Mouse (Mus musculus): ENCODE results near the gene Jpt2. TPM values are rescaled to one million over a fixed set of nuclear protein-coding genes. Genes with fewer than 3 reads are reported as not detected.

Gene Jpt2
- polyA plus RNA-seq, 1 experiment from 2014 or later: 125 TPM

GRCm38 (mm10) chr17:24894995-24895547 is 65.4 kb downstream of the Jpt2 start, which contains the start of the genes Eme2 and Mrps34:
Eme2 (minus strand) TSS chr17:24895087.
Mrps34 (plus strand) TSS chr17:24895116.
- peak within 1 kb of the TSS; percentile 85 for H3K9ac ChIP-seq (ENCODE audit: low read length)
- peak within 1 kb of the TSS; percentile 97 for H3K4me3 ChIP-seq (ENCODE audit: low read depth, low read length)
- peak within 1 kb of the TSS; percentile 83 for H3K4me2 ChIP-seq (ENCODE audit: low read length)
- H3K9me3 ChIP-seq (ENCODE audit: control insufficient read depth, low read length): no peaks in the 10 kb centered on the region
- ATAC-seq (replicated peaks; ENCODE audit: low FRiP score, low TSS enrichment, low read depth) (peak; percentile 47), DNase-seq (ENCODE audit: low spot score) (peak; percentile 93)
- WGBS: under 1% methylated on average over 62 of the region's 62 CpGs
- peaks cover 27% of the 10 kb centered on the region for H3K4me1 ChIP-seq (replicated peaks; ENCODE audit: control insufficient read depth, insufficient read depth, low read length)
- peak within 1 kb of the TSS; percentile 69 for H3K27ac ChIP-seq (ENCODE audit: low read depth)
- peaks cover 67% of the 10 kb centered on the region for H3K36me3 ChIP-seq (ENCODE audit: control insufficient read depth, insufficient read depth, low read length)
- no peaks in the 10 kb centered on the region for H3K27me3 ChIP-seq (replicated peaks; ENCODE audit: control insufficient read depth, insufficient read depth, low read length)

- WGBS: 11% methylated on average over 31 of the region's 31 CpGs
- H3K4me2 ChIP-seq (ENCODE audit: low read length): peak overlapping the region; percentile 83
- DNase-seq (ENCODE audit: low spot score) (no peak), ATAC-seq (replicated peaks; ENCODE audit: low FRiP score, low TSS enrichment, low read depth) (no peak)
- H3K27ac ChIP-seq (ENCODE audit: low read depth): peak overlapping the region; percentile 69; the same call in 1 of the 2 replicates
- peaks cover 27% of the 10 kb centered on the region for H3K4me1 ChIP-seq (replicated peaks; ENCODE audit: control insufficient read depth, insufficient read depth, low read length)
- H3K9me3 ChIP-seq (ENCODE audit: control insufficient read depth, low read length): no peaks in the 10 kb centered on the region
- H3K36me3 ChIP-seq (ENCODE audit: control insufficient read depth, insufficient read depth, low read length): peaks cover 67% of the 10 kb centered on the region
- H3K27me3 ChIP-seq (replicated peaks; ENCODE audit: control insufficient read depth, insufficient read depth, low read length): no peaks in the 10 kb centered on the region
- H3K4me3 ChIP-seq (ENCODE audit: low read depth, low read length): peak overlapping the region; percentile 97
- peak overlapping the region; percentile 85 for H3K9ac ChIP-seq (ENCODE audit: low read length)
Observed at GRCm38 (mm10) chr17:24894061-24894994, 66.2 kb downstream of the Jpt2 start.

- Histone ChIP-seq H3K4me3 (ENCODE audit: low read depth, low read length) (no peak overlapping the region), H3K36me3 (ENCODE audit: control insufficient read depth, insufficient read depth, low read length) (peaks cover 62% of the 10 kb centered on the region), H3K27me3 (replicated peaks; ENCODE audit: control insufficient read depth, insufficient read depth, low read length) (no peaks in the 10 kb centered on the region), H3K4me1 (replicated peaks; ENCODE audit: control insufficient read depth, insufficient read depth, low read length) (peaks cover 27% of the 10 kb centered on the region), H3K4me2 (ENCODE audit: low read length) (no peak overlapping the region), H3K9ac (ENCODE audit: low read length) (no peak overlapping the region), H3K9me3 (ENCODE audit: control insufficient read depth, low read length) (no peaks in the 10 kb centered on the region), H3K27ac (ENCODE audit: low read depth) (no peak overlapping the region)
- WGBS: 92% methylated on average over 2 of the region's 2 CpGs
- ATAC-seq (replicated peaks; ENCODE audit: low FRiP score, low TSS enrichment, low read depth): no peak
- DNase-seq (ENCODE audit: low spot score): no peak
Observed at GRCm38 (mm10) chr17:24893276-24893675, 67.2 kb downstream of the Jpt2 start.

- Histone ChIP-seq H3K4me2 (ENCODE audit: low read length) (no peak overlapping the region), H3K27ac (ENCODE audit: low read depth) (no peak overlapping the region), H3K4me3 (ENCODE audit: low read depth, low read length) (no peak overlapping the region), H3K9ac (ENCODE audit: low read length) (no peak overlapping the region), H3K36me3 (ENCODE audit: control insufficient read depth, insufficient read depth, low read length) (peaks cover 57% of the 10 kb centered on the region), H3K4me1 (replicated peaks; ENCODE audit: control insufficient read depth, insufficient read depth, low read length) (peaks cover 29% of the 10 kb centered on the region), H3K27me3 (replicated peaks; ENCODE audit: control insufficient read depth, insufficient read depth, low read length) (no peaks in the 10 kb centered on the region), H3K9me3 (ENCODE audit: control insufficient read depth, low read length) (no peaks in the 10 kb centered on the region)
- 91% methylated on average over 12 of the region's 12 CpGs for WGBS
- DNase-seq (ENCODE audit: low spot score): no peak
- ATAC-seq (replicated peaks; ENCODE audit: low FRiP score, low TSS enrichment, low read depth): no peak
Observed at GRCm38 (mm10) chr17:24892785-24893184, 67.7 kb downstream of the Jpt2 start.

- H3K9ac ChIP-seq (ENCODE audit: low read length): no peak overlapping the region
- H3K27ac ChIP-seq (ENCODE audit: low read depth): no peak overlapping the region
- no peak for DNase-seq (ENCODE audit: low spot score)
- no peak overlapping the region for H3K4me2 ChIP-seq (ENCODE audit: low read length)
- 88% methylated on average over 12 of the region's 13 CpGs for WGBS
- no peaks in the 10 kb centered on the region for H3K27me3 ChIP-seq (replicated peaks; ENCODE audit: control insufficient read depth, insufficient read depth, low read length)
- no peak for ATAC-seq (replicated peaks; ENCODE audit: low FRiP score, low TSS enrichment, low read depth)
- peaks cover 24% of the 10 kb centered on the region for H3K4me1 ChIP-seq (replicated peaks; ENCODE audit: control insufficient read depth, insufficient read depth, low read length)
- peaks cover 48% of the 10 kb centered on the region for H3K36me3 ChIP-seq (ENCODE audit: control insufficient read depth, insufficient read depth, low read length)
- H3K9me3 ChIP-seq (ENCODE audit: control insufficient read depth, low read length): no peaks in the 10 kb centered on the region
- no peak overlapping the region for H3K4me3 ChIP-seq (ENCODE audit: low read depth, low read length)
Observed at GRCm38 (mm10) chr17:24891321-24891720, 69.2 kb downstream of the Jpt2 start.

GRCm38 (mm10) chr17:24890151-24891092 is 70.1 kb downstream of the Jpt2 start:
- H3K36me3 ChIP-seq (ENCODE audit: control insufficient read depth, insufficient read depth, low read length): peaks cover 48% of the 10 kb centered on the region

GRCm38 (mm10) chr17:24888862-24889261 is 71.6 kb downstream of the Jpt2 start:
- no peak for DNase-seq (ENCODE audit: low spot score)
- WGBS: 87% methylated on average over 3 of the region's 3 CpGs
- H3K36me3 ChIP-seq (ENCODE audit: control insufficient read depth, insufficient read depth, low read length): peaks cover 51% of the 10 kb centered on the region

More at GRCm38 (mm10) chr17:24890151-24891092, 70.1 kb downstream of the Jpt2 start:
- no peaks in the 10 kb centered on the region for H3K9me3 ChIP-seq (ENCODE audit: control insufficient read depth, low read length)
- DNase-seq (ENCODE audit: low spot score) (no peak), ATAC-seq (replicated peaks; ENCODE audit: low FRiP score, low TSS enrichment, low read depth) (no peak)
- no peak overlapping the region for H3K4me2 ChIP-seq (ENCODE audit: low read length)
- H3K27ac ChIP-seq (ENCODE audit: low read depth): no peak overlapping the region
- H3K4me1 ChIP-seq (replicated peaks; ENCODE audit: control insufficient read depth, insufficient read depth, low read length): peaks cover 21% of the 10 kb centered on the region
- H3K27me3 ChIP-seq (replicated peaks; ENCODE audit: control insufficient read depth, insufficient read depth, low read length): no peaks in the 10 kb centered on the region
- 86% methylated on average over 19 of the region's 19 CpGs for WGBS
- no peak overlapping the region for H3K4me3 ChIP-seq (ENCODE audit: low read depth, low read length)
- H3K9ac ChIP-seq (ENCODE audit: low read length): no peak overlapping the region

More at GRCm38 (mm10) chr17:24888862-24889261, 71.6 kb downstream of the Jpt2 start:
- no peak overlapping the region for H3K27ac ChIP-seq (ENCODE audit: low read depth)
- no peak for ATAC-seq (replicated peaks; ENCODE audit: low FRiP score, low TSS enrichment, low read depth)
- H3K4me1 ChIP-seq (replicated peaks; ENCODE audit: control insufficient read depth, insufficient read depth, low read length): peaks cover 18% of the 10 kb centered on the region
- H3K27me3 ChIP-seq (replicated peaks; ENCODE audit: control insufficient read depth, insufficient read depth, low read length): no peaks in the 10 kb centered on the region
- H3K4me3 ChIP-seq (ENCODE audit: low read depth, low read length): no peak overlapping the region
- H3K4me2 ChIP-seq (ENCODE audit: low read length): no peak overlapping the region
- H3K9me3 ChIP-seq (ENCODE audit: control insufficient read depth, low read length): no peaks in the 10 kb centered on the region
- H3K9ac ChIP-seq (ENCODE audit: low read length): no peak overlapping the region

Data from intestine, embryonic 14.5 days (tissue).